Mouse (Mus musculus) limb, embryonic 11.5 days (tissue): ENCODE data around the gene Vegfb. TPM values are rescaled to one million over a fixed set of nuclear protein-coding genes. Genes with fewer than 3 reads are reported as not detected.

ENCODE experiments used
- ATAC-seq: fragments of 200-750 bp; cut with Nextera tagmentation; 2 replicates; pipeline ENCODE4 v1.8.0; 2017; ENCODE audit warnings: low read depth; ENCODE audit not compliant: insufficient number of reproducible peaks, low FRiP score, low TSS enrichment
- DNase-seq: peaks from one replicate; pipeline ENCODE4 v3.0.0-alpha.2; 2015; ENCODE audit warnings: low spot score
- H3K27ac ChIP-seq: fragments of 300-500 bp; sonication (generic); replicated peaks from 2 replicates; pipeline ENCODE4 v1.5.1; 2014; ENCODE audit warnings: low read depth, mild to moderate bottlenecking, low read length
- H3K27me3 ChIP-seq: fragments of 300-500 bp; sonication (generic); 2 replicates; pipeline ENCODE4 v1.6.1; 2014; ENCODE audit warnings: mild to moderate bottlenecking, low read length, mixed read lengths; ENCODE audit not compliant: control insufficient read depth, insufficient read depth
- H3K36me3 ChIP-seq: fragments of 300-500 bp; sonication (generic); 2 replicates; pipeline ENCODE4 v1.6.1; 2014; ENCODE audit warnings: mild to moderate bottlenecking, low read length, moderate library complexity, mixed read lengths; ENCODE audit not compliant: control insufficient read depth, insufficient read depth
- H3K4me1 ChIP-seq: fragments of 300-500 bp; sonication (generic); 2 replicates; pipeline ENCODE4 v1.6.1; 2014; ENCODE audit warnings: low read length, mixed read lengths; ENCODE audit not compliant: control insufficient read depth, insufficient read depth
- H3K4me2 ChIP-seq: fragments of 300-500 bp; sonication (generic); 2 replicates; pipeline ENCODE4 v1.6.1; 2014; ENCODE audit warnings: low read depth, mild to moderate bottlenecking, moderate library complexity; ENCODE audit not compliant: severe bottlenecking
- H3K4me3 ChIP-seq: fragments of 300-500 bp; sonication (generic); 2 replicates; pipeline ENCODE4 v1.5.1; 2014; ENCODE audit warnings: low read depth, low read length
- H3K9ac ChIP-seq: fragments of 300-500 bp; sonication (generic); 2 replicates; pipeline ENCODE4 v1.6.1; 2014; ENCODE audit warnings: mild to moderate bottlenecking, low read length
- H3K9me3 ChIP-seq: fragments of 300-500 bp; sonication (generic); 2 replicates; pipeline ENCODE4 v1.6.1; 2016; ENCODE audit warnings: low read length; ENCODE audit not compliant: control insufficient read depth
- WGBS: fragments of 180-500 bp; shearing (Covaris S2); extraction: QIAGEN DNeasy Blood & Tissue Kit; methylation state at CpG from one replicate; pipeline ENCODE4 v1.1.7; 2014; 5-methylcytosine and 5-hydroxymethylcytosine counted together
- polyA plus RNA-seq: library from polyadenylated mRNA; unstranded; fragments of >200 nt; fragmentation: Nextera tagmentation; extraction: Ambion mirVana; gene quantifications from 2 replicates; pipeline ENCODE4 v1.2.1, GENCODE M21; 2014

Vegfb gene
- polyA plus RNA-seq, 1 experiment from 2014 or later: 37.1 TPM

GRCm38 (mm10) chr19:6934195-6934977 lies 53.1 kb downstream of the Vegfb start, which contains the start of gene Kcnk4:
Gene Kcnk4 (minus strand): TSS chr19:6934515.
- H3K4me1 ChIP-seq: peaks cover 7% of the 10 kb centered on the region
- ATAC-seq: no peak
- 8% methylated on average over 23 of the region's 23 CpGs for WGBS
- no peak within 1 kb of the TSS for H3K27ac ChIP-seq
- peak within 1 kb of the TSS; percentile 33 for H3K4me2 ChIP-seq
- H3K27me3 ChIP-seq: peaks cover 61% of the 10 kb centered on the region
- H3K9ac ChIP-seq: no peak within 1 kb of the TSS
- no peaks in the 10 kb centered on the region for H3K9me3 ChIP-seq
- no peak for DNase-seq
- H3K4me3 ChIP-seq: peak within 1 kb of the TSS; percentile 26
- H3K36me3 ChIP-seq: no peaks in the 10 kb centered on the region

- H3K27ac ChIP-seq: no peak overlapping the region
- H3K4me1 ChIP-seq: peaks cover 7% of the 10 kb centered on the region
- H3K4me3 ChIP-seq: peak overlapping the region; percentile 26
- H3K36me3 ChIP-seq: no peaks in the 10 kb centered on the region
- ATAC-seq (peak; percentile 26; the same call in 1 of the 2 replicates), DNase-seq (no peak)
- no peak overlapping the region for H3K9ac ChIP-seq
- no peaks in the 10 kb centered on the region for H3K9me3 ChIP-seq
- H3K27me3 ChIP-seq: peaks cover 66% of the 10 kb centered on the region
- 3% methylated on average over 57 of the region's 58 CpGs for WGBS
- peak overlapping the region; percentile 33 for H3K4me2 ChIP-seq
These were observed 53.8 kb downstream of the Vegfb start for GRCm38 (mm10) chr19:6933436-6934194.

- no peak for DNase-seq
- Histone ChIP-seq H3K9me3 (no peaks in the 10 kb centered on the region), H3K9ac (no peak overlapping the region), H3K4me2 (no peak overlapping the region), H3K27me3 (peaks cover 69% of the 10 kb centered on the region), H3K4me1 (peaks cover 8% of the 10 kb centered on the region), H3K27ac (no peak overlapping the region), H3K36me3 (no peaks in the 10 kb centered on the region), H3K4me3 (peak overlapping the region; percentile 26)
- 18% methylated on average over 4 of the region's 4 CpGs for WGBS
- ATAC-seq: no peak
These were observed 54.4 kb downstream of the Vegfb start for GRCm38 (mm10) chr19:6933102-6933435.

Other genes starting within 250 kb of the Vegfb start
- 4.2 and 4.6 TPM in 2 replicates for gene Rps6ka4, start 147.0 kb downstream of the Vegfb start, polyA plus RNA-seq
- 0.11 and 0.16 TPM in 2 replicates for gene Ccdc88b, start 129.4 kb downstream of the Vegfb start, polyA plus RNA-seq
- gene Trmt112, start 78.0 kb downstream of the Vegfb start, polyA plus RNA-seq: 173 and 177 TPM in 2 replicates
- 74.7 and 90.5 TPM in 2 replicates for gene Prdx5, start 77.5 kb downstream of the Vegfb start, polyA plus RNA-seq
- gene Esrra, start 65.8 kb downstream of the Vegfb start, polyA plus RNA-seq: 1.9 and 3.3 TPM in 2 replicates
- 0.71 and 1.3 TPM in 2 replicates for gene Catsperz, start 62.3 kb downstream of the Vegfb start, polyA plus RNA-seq
- gene Kcnk4, start 53.1 kb downstream of the Vegfb start, polyA plus RNA-seq: 0.24 and 0.31 TPM in 2 replicates
- 50.2 and 51.7 TPM in 2 replicates for gene Bad, start 45.8 kb downstream of the Vegfb start, polyA plus RNA-seq
- 19.1 and 22.6 TPM in 2 replicates for gene Gpr137, start 45.2 kb downstream of the Vegfb start, polyA plus RNA-seq
- gene Ppp1r14b, start 12.7 kb downstream of the Vegfb start, polyA plus RNA-seq: 282 and 293 TPM in 2 replicates
- gene Plcb3, start 11.2 kb downstream of the Vegfb start, polyA plus RNA-seq: 24.4 and 27.7 TPM in 2 replicates
- 70.9 and 72.7 TPM in 2 replicates for gene Fkbp2, start 7.2 kb downstream of the Vegfb start, polyA plus RNA-seq
- gene Dnajc4, start 4.9 kb upstream of the Vegfb start, polyA plus RNA-seq: 15.0 and 20.7 TPM in 2 replicates
- 18.3 and 22.3 TPM in 2 replicates for gene Nudt22, start 8.5 kb upstream of the Vegfb start, polyA plus RNA-seq
- gene Trpt1, start 8.5 kb upstream of the Vegfb start, polyA plus RNA-seq: 8.9 and 9.7 TPM in 2 replicates
- 7.1 and 7.3 TPM in 2 replicates for gene Fermt3, start 31.8 kb upstream of the Vegfb start, polyA plus RNA-seq
- gene Stip1, start 52.3 kb upstream of the Vegfb start, polyA plus RNA-seq: 448 and 453 TPM in 2 replicates
- 4.1 and 5.8 TPM in 2 replicates for gene Macrod1, start 69.2 kb upstream of the Vegfb start, polyA plus RNA-seq
- 3.0 and 3.9 TPM in 2 replicates for gene Flrt1, start 118.1 kb upstream of the Vegfb start, polyA plus RNA-seq
- gene Otub1, start 218.7 kb upstream of the Vegfb start, polyA plus RNA-seq: 247 and 260 TPM in 2 replicates
- gene Cox8a, start 230.0 kb upstream of the Vegfb start, polyA plus RNA-seq: 807 and 830 TPM in 2 replicates